Comparison of ENCODE assay signal across 8 mouse cellular contexts in genomic region chr7:90130501-90131375, GRCm38 (mm10). TPM values are rescaled to one million over a fixed set of nuclear protein-coding genes. Genes with fewer than 3 reads are reported as not detected.
DNase-seq lines count a peak whose midpoint lies in the region; ATAC-seq and TF ChIP-seq lines count a peak whose summit lies in the region.

No protein-coding gene starts in this region.

- H3K36me3 ChIP-seq in MEL (ENCODE audit: control insufficient read depth in 1 of 2, insufficient read depth in 2 of 2, low read length in 2 of 2): peaks cover 0 to 22% of the 10 kb centered on the region in 2 experiments; a peak in 2 of 4 replicates
- no peaks in the 10 kb centered on the region for H3K36me3 ChIP-seq in heart, embryonic 11.5 days (ENCODE audit: control insufficient read depth, insufficient read depth, low read length)
- no peaks in the 10 kb centered on the region for H3K36me3 ChIP-seq in lung, embryonic 16.5 days (ENCODE audit: control insufficient read depth, insufficient read depth, low read length)

- H3K9me3 ChIP-seq in MEL (replicated peaks; ENCODE audit: insufficient read depth, low read length): no peaks in the 10 kb centered on the region
- H3K9me3 ChIP-seq in heart, embryonic 11.5 days (replicated peaks; ENCODE audit: control insufficient read depth, low read length): no peaks in the 10 kb centered on the region
- H3K9me3 ChIP-seq in lung, embryonic 16.5 days (ENCODE audit: control insufficient read depth, low read length): no peaks in the 10 kb centered on the region

- H3K4me1 ChIP-seq in MEL (ENCODE audit: control insufficient read depth in 1 of 2, insufficient read depth in 2 of 2, low read length in 2 of 2): peaks cover 0 to 6% of the 10 kb centered on the region in 2 experiments; a peak in 2 of 4 replicates
- H3K4me1 ChIP-seq in heart, embryonic 11.5 days (ENCODE audit: control insufficient read depth, insufficient read depth, low read length): 0 out of 2 replicates have a peak, but pooled peaks cover 3% of the 10 kb centered on the region
- peaks cover 10% of the 10 kb centered on the region for H3K4me1 ChIP-seq in lung, embryonic 16.5 days (replicated peaks; ENCODE audit: control insufficient read depth, insufficient read depth, low read length)

- H3K4me3 ChIP-seq in MEL (ENCODE audit: control insufficient read depth in 1 of 2, insufficient read depth in 1 of 2, low read depth in 2 of 2, low read length in 2 of 2): peak overlapping the region; percentile 57 to 92
- H3K4me3 ChIP-seq in heart, embryonic 11.5 days (ENCODE audit: low read depth, low read length): peak overlapping the region; percentile 96
- H3K4me3 ChIP-seq in lung, embryonic 16.5 days (ENCODE audit: low read length): peak overlapping the region; percentile 93

- no peak; the same call in 1 of the 2 replicates for ATAC-seq in heart, embryonic 11.5 days (replicated peaks; ENCODE audit: insufficient number of reproducible peaks, low FRiP score, low TSS enrichment)
- ATAC-seq in lung, embryonic 16.5 days (ENCODE audit: low read depth): no peak

- TF ChIP-seq RAD21 in MEL (IDR thresholded peaks at IDR 0.05; ENCODE audit: low read depth, low read length): no peak

- H3K27me3 ChIP-seq in MEL (ENCODE audit: control insufficient read depth in 1 of 2, insufficient read depth in 2 of 2, low read length in 2 of 2): no peaks in the 10 kb centered on the region
- no peaks in the 10 kb centered on the region for H3K27me3 ChIP-seq in heart, embryonic 11.5 days (ENCODE audit: control insufficient read depth, insufficient read depth, low read length)
- no peaks in the 10 kb centered on the region for H3K27me3 ChIP-seq in lung, embryonic 16.5 days (ENCODE audit: control insufficient read depth, insufficient read depth, low read depth, low read length)

- DNase-seq in 3134 (ENCODE audit: extremely low read depth, insufficient read length, low spot score) (peak; percentile 46), MEL (ENCODE audit: low read depth, low spot score) (peak; percentile 65)
- DNase-seq in embryo, embryonic 9.5 days (ENCODE audit: extremely low spot score): peak; percentile 47
- DNase-seq in kidney, postnatal 25 days: peak; percentile 15 to 50
- peak; percentile 31 for DNase-seq in retina, postnatal 1 day
- DNase-seq in thymus, postnatal 36 days: peak; percentile 43 to 60

- under 1% methylated on average over 36 of the region's 39 CpGs for WGBS in heart, embryonic 11.5 days (ENCODE audit: insufficient replicate concordance)
- under 1% methylated on average over 38 of the region's 39 CpGs for WGBS in lung, embryonic 16.5 days

- no peak for TF ChIP-seq EP300 in MEL (IDR thresholded peaks at IDR 0.05; ENCODE audit: low read depth in 1 of 2, low read length in 2 of 2)

- peak overlapping the region; percentile 97 for H3K9ac ChIP-seq in MEL (ENCODE audit: control insufficient read depth, low read depth, low read length, poor library complexity, severe bottlenecking)
- H3K9ac ChIP-seq in heart, embryonic 11.5 days (ENCODE audit: low read depth, low read length): peak overlapping the region; percentile 99
- H3K9ac ChIP-seq in lung, embryonic 16.5 days (ENCODE audit: low read length): peak overlapping the region; percentile 97

- H3K79me2 ChIP-seq in MEL (ENCODE audit: control insufficient read depth, insufficient read depth, low read length, poor library complexity): peaks cover 43% of the 10 kb centered on the region

- peak in 1 of 2 experiments; percentile 3; a peak in 1 of 4 replicates for TF ChIP-seq POLR2A in MEL (IDR thresholded peaks at IDR 0.05; ENCODE audit: control insufficient read depth in 1 of 2, insufficient read depth in 1 of 2, low read depth in 1 of 2, low read length in 2 of 2, poor library complexity in 1 of 2)

- peak overlapping the region; percentile 78 for H3K4me2 ChIP-seq in heart, embryonic 11.5 days
- peak overlapping the region; percentile 76 for H3K4me2 ChIP-seq in lung, embryonic 16.5 days (ENCODE audit: low read depth, low read length)

- TF ChIP-seq CTCF in MEL (IDR thresholded peaks at IDR 0.05 in 2 of 3, conservative IDR thresholded peaks at IDR 0.05 in 1 of 3; ENCODE audit: control insufficient read depth in 1 of 3, insufficient read depth in 1 of 3, low read depth in 2 of 3, low read length in 3 of 3, poor library complexity in 1 of 3, severe bottlenecking in 1 of 3): no peak

- peak overlapping the region; percentile 72 for H3K27ac ChIP-seq in MEL (ENCODE audit: control insufficient read depth, low read depth, low read length)
- H3K27ac ChIP-seq in heart, embryonic 11.5 days (ENCODE audit: low read depth, low read length): peak overlapping the region; percentile 100
- peak overlapping the region; percentile 99 for H3K27ac ChIP-seq in lung, embryonic 16.5 days (ENCODE audit: low read length)

TF ChIP-seq in MEL, 35 proteins besides CTCF, POLR2A, EP300 and RAD21:
- TF ChIP-seq GATA1 (IDR thresholded peaks at IDR 0.05; ENCODE audit: low read depth, low read length): 0 out of 2 replicates have a peak, but pooled peaks have one; percentile 22
- peak; percentile 20; the same call in 1 of the 2 replicates for TF ChIP-seq SIN3A (IDR thresholded peaks at IDR 0.05; ENCODE audit: low read length)
- no peak for TF ChIP-seq POLR2AphosphoS5 (IDR thresholded peaks at IDR 0.05; ENCODE audit: borderline replicate concordance, low read depth, low read length)
- TF ChIP-seq MXI1 (IDR thresholded peaks at IDR 0.05; ENCODE audit: low read depth, low read length): peak; percentile 36; the same call in 1 of the 2 replicates
- TF ChIP-seq JUND (IDR thresholded peaks at IDR 0.05; ENCODE audit: low read depth, low read length): no peak
- peak; percentile 33; the same call in 1 of the 2 replicates for TF ChIP-seq ZNF384 (IDR thresholded peaks at IDR 0.05; ENCODE audit: low read depth, low read length)
- no peak for TF ChIP-seq POLR2AphosphoS2 (IDR thresholded peaks at IDR 0.05; ENCODE audit: low read length)
- TF ChIP-seq ETS1 (IDR thresholded peaks at IDR 0.05; ENCODE audit: low read depth, low read length): 0 out of 2 replicates have a peak, but pooled peaks have one; percentile 8
- TF ChIP-seq USF1 (IDR thresholded peaks at IDR 0.05; ENCODE audit: low read depth, low read length): 0 out of 2 replicates have a peak, but pooled peaks have one; percentile 12
- no peak for TF ChIP-seq GABPA (IDR thresholded peaks at IDR 0.05; ENCODE audit: low read depth, low read length)
- TF ChIP-seq TCF12 (IDR thresholded peaks at IDR 0.05; ENCODE audit: low read depth, low read length): peak; percentile 15; the same call in 1 of the 2 replicates

RNA-seq across cellular contexts. Expression of gene Picalm, which starts 0.7 kb away (rescaled TPM):
- 53.4 and 57.6 TPM in 2 replicates for total RNA-seq in MEL (2012; rRNA removed)
- polyA plus RNA-seq in MEL (2012; ENCODE audit: insufficient read depth in 1 of 2, insufficient read length in 2 of 2, low read depth in 1 of 2, low replicate concordance in 2 of 2, missing spikeins in 1 of 2): 10 to 100 TPM; 74.9 to 78.9 TPM
- polyA plus RNA-seq in heart, embryonic 11.5 days (2014; fragmentation: Nextera tagmentation; extraction: Ambion mirVana): 36.1 and 43.7 TPM in 2 replicates
- 46.0 and 49.7 TPM in 2 replicates for polyA plus RNA-seq in lung, embryonic 16.5 days (2015; fragmentation: Nextera tagmentation; extraction: Ambion mirVana)
